Mouse (Mus musculus) kidney, postnatal 25 days (tissue): ENCODE results near the gene Tspan2.

Source experiments
- DNase-seq, 2 experiments: peaks; one replicate each; pipeline ENCODE4 v3.0.0; 2021; ENCODE audit warnings: mixed read lengths in 2 of 2

Gene Tspan2

DNA sequence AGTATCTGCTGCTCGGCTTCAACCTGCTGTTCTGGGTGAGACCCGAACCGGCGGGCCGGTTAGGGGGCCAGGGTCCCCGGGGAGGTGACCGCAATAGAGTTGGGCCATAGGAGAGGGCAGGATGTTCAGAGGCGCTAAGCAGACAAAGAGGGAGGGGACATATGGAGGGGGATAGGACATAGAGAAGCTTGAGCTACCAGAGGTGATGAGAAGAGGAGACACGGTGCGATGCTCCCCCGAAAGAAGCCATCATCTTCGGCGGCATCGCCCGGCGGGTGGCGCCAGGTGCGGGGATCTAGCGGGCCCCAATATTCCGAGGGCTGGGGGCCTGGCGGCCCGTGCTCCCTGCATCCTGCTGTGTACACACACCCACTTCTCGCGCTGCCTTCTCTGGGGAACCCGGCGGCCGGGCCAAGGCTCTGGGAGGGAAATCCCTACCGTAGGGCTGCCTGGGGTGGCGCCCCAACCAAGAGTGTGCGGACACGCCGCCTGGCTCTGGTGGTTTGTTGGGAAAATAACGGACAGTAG lies 766 bp downstream of the Tspan2 start:
- no peak for DNase-seq

DNA sequence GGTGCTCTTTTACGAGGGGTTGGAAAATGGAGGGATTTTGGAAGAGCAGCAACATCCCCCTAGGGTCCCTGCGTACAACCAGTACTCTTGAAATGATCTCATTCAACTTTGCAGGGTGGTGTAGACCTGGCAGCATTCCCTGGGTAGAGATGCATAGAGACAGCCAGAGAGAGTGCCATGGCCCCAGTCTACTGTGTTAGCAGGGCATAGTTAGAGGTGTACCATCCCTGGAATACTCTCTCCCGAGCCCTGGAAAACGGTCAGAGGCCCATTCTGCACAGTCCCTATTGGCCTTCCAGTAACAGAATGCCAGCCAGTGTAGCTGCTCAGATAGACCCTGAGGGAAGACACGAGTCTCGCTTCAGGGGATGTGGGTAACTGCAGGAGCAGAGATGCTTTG lies 1.3 kb downstream of the Tspan2 start:
- no peak for DNase-seq

DNA sequence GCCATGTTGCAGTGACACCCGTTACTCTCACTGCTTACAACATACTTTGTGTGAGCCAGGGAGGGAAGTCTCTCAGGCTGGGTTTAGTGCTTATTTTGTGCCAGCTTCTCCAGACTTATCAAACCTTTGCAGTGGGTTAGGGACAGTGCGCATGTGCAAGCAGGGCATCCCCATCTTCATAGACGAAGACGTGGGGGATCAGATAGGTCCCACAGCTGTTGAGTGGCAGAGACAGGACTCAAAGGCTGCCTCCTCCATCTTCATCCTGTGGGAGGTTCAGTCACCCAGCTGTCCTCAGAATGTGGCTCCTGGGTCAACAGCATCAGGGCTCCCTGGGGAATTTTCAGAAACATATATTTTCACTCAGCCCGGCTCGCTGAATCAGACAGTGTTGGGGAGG lies 2.1 kb downstream of the Tspan2 start:
- no peak for DNase-seq

DNA sequence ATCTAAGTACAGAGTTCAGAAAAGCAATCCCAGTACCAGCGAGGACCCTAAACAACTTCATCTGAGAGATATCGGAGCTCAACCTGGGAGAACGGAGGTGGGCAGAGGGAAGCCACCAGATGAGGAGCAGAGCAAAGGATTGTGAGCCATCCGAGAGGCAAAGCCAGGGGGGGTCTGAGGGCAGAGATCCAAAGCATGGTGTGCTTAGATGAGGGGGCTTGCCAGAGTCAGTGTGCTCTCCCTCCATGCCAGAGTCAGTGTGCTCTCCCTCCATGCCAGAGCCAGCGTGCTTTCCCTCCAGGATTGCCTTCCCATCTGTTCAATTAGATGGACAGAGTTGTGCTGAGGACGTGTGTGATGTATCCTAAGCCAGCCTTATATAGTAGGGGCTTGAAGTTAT lies 2.8 kb downstream of the Tspan2 start:
- DNase-seq, result no peak

DNA sequence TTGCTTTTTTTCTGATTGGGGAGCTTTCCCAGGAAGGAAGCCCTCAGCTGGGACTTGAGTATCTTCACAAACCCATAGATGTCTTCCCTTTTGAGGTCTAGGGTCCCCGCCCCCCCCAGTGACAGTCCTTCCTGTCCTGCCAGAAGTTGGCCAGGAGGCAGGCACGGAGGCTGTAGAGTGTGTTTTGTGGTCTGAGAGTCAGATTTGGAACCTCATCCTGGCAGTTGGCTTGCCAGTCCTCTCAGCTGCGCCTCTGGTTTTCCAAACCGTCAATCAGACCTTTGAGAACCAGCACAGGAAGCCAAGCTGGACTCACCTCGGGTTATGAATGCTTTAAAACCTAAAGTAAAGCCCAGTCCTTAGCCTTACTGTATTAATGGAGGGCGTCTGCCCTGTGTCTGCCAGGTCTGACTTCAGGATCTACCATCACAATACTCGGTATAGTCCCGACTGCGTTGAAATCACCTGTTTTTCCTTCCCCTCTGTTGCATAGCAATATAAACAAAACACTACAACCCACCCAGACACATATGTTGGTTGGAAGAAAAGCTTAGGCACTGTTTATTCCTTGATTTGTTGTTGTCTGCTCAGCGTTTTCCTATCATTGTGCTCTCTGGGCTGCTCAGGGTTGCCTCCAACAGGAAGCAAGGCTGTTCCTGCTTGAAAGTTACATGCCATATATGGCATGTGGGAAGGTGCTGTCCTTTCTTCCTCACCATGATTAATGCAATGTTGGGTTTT lies 4.0 kb downstream of the Tspan2 start:
- peak in 1 of 2 experiments; percentile 15 for DNase-seq

DNA sequence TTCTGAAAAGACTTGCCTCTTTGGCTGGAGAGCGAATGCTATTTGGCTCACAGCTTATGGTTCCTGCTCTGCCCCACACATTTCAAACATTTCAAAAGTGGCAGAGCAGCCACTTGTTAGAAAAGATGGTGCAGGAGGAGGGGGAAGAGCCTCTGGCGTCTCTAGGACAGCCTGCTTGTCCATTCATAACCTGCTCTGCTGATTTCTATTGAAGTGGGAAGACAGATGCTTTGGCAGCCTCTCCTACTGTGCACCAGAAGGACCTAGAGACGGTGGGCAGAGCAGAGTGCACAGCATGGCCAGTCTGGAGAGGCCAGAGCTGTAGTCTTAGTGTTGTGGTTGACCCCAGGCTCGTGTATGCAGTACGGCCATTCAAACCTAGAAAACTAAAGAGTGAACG lies 4.6 kb downstream of the Tspan2 start:
- no peak for DNase-seq

DNA sequence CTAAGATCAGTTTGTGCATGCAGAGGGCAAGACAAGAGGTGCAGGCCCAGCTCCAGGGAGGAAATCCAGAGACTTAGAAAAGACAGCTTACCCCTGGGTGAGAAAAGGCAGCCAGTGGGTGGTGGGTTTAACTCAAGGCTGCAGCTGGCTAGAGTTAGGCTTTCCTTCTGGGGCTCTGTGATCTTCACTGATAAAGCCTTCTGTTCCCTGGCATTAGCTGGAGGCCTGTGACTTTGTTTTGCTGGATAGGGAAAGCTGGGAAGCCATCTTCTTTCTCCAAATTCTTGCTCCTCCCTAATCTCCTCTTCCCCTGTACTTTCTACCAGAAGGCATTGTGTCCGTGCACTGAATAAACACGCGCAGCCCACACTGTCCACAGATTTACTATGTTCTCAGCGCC lies 8.4 kb downstream of the Tspan2 start:
- DNase-seq, result no peak

DNA sequence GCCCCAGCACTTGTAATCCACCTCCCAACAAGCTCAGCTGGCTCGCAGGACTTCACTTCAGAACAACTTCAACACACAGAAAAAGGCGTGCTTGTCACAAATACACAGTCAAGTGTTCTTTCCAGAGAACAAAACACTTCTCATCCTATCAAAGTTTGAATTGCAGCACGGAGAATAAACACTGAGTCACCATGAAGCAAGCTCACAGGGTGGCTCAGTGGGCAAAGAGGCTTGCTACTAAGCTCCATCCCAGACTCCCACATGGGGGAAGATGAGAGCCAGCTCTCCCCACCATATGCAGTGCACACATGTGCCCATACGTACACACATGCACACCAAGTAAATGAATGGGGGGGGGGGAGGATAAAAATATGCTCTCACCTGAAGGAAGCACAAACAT lies 8.9 kb downstream of the Tspan2 start:
- no peak for DNase-seq

DNA sequence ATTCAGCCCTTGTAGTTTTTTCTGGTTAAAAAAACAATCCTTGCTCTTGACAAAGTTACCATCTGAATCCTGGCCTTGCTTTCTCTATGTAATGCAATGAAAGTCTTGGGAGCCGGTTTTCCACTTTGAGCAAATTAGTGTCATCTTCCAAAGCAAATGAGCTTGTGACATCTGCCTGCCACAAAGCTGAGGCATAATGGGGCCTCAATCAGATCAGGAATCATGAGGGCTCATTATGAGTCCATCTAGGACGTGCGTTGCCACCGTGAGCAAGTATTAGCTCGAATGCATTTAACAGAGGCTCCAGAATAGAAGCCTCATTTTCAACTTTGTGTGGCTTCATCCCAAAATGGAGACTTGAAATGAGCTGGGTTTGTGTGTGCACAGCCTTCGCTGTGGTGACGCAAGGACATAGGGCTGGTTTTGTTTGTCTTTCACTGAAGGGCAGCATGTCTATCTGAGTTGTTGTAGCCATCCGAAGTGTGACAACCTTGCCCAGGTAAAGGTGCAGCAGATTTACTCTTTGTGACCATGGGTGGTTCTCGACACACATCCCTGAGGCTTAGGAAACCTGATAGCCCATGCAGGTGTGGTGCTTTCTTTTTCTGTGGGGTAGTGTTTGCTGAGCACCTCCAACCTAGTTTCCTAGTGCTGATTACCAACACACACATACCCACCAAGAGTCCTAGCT lies 9.6 kb downstream of the Tspan2 start:
- DNase-seq, result no peak

DNA sequence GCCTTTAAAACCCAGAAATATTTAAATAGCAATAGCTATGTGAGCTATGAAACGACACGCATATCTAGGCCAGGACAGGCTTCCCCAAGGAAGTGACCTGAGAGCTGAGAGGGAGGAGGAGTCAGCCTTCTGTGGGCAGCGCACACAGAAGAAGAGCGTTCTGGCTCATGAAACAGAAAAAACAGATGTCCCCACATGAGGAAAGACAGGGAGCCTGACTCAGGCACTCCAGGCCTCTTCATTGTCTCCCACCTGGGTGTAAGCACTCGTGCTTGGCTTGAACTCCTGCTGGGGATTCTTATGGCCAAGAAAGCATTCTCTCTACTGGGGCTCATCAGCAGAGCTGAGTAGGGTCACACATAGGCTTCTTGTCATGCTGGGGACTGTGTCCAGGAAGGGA lies 10.3 kb downstream of the Tspan2 start:
- DNase-seq, result no peak

DNA sequence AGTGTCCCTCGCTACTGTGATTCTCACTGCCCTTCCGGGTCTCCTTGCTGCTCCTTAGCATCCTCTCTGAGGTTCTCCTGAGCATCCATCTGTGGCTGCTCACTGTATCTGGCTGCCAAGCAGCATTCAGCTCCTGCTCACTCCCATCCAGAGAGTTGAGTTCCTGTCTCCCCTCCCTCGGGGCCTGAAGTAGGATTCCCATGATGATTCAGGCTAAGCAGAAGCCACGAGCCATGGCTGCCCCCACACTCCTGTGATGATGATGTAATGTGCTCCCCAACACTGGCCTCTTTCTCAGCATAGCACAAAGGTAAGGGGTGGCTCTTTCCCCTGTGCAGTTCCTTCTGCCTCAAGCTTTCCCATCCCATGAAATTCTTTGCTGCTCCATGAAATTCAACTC lies 11.8 kb downstream of the Tspan2 start:
- no peak for DNase-seq

DNA sequence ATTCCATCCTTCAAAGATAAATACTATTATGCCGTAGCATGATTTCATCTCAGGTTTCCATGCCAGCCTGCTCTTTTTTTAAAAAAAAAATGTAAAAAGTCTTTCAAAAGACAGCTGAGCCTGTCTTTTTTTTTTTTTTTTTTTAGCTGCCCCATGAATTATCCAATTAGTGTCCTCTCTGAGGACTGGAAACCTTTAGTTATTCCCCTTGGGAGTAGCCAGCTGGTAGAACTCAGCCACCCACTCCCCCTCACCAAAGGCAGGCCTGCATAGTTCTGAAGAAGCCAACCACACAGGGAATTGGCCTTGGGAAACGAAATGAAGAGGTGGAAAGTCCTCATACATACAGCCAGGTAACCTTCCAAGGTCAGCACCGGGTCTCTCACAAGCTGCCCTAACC lies 13.7 kb downstream of the Tspan2 start:
- DNase-seq, result no peak

DNA sequence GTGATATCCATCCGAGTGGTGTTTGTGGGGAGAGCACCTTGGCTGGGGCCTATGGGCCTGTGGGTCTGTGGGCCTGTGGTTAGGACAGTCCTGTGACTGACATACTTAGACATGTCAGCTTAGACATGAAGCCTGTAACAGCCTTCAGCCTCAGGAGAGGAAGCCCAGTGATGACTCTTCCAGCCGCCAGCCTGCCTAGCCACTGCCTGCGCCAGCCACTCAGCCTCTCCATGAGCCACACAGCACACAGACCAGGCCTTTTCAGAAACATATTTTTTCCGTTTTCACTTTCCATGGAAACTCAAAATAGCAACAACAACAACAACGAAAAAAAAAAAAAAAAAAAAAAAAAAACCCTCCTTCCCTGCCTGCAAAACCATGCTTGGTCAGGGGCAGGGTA lies 14.4 kb downstream of the Tspan2 start:
- DNase-seq, result no peak

DNA sequence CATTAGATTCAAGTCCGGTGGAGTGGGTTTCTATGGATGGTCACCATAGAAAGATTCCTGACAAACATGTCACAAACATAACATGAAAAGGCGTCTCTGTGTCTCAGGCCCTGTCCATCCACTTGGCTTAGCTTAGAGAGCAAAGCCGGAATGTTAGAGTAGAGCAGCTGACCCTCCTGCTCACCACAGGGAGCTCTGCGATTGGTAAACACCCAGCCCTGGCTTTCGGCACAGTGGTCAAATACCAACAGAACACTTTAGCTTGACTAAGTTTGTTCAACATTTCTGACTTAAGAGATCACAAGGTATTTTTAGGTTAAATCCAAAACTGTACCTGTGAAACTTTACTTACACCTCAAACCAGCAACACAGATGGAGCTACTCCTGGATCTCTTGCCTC lies 16.8 kb downstream of the Tspan2 start:
- DNase-seq, result no peak

DNA sequence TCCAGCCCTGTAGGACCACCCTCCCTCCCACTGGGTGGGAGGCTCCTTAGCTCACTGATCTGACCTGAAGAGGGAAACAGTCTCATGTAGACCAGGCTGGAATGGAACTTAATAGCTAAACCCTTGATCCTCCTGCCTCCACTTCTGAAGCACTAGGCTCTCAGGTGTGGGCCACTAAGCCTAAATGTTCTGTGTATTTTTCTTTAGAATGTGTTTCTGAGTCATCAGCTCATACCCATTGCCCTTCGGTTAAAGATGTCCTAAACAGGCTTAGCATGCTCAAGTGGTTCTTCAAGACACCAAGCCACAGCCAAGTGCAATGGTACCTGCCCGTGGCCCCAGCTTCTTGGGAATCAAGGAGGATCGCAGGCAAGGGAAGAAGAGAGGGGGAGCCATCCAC lies 17.2 kb downstream of the Tspan2 start:
- no peak for DNase-seq

DNA sequence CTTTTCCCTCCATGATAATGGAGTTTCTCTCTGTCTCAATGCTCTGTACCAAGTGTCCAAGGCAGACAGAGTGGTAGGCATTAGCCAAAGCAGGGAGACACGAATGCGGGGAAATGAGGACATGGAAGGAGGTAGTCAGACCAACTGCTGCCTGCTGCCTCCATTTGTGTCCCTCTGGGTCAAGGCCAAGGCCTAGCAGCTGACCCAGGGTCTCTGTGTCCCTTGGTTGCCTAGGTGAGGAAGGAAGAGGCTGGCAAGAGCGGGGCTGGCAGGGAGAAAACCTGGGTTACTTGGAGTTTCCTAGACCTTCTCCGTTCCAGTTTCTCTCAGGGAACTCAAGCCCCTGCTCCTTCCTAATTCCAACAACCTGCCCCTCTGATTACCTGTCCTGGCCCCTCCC lies 17.7 kb downstream of the Tspan2 start:
- DNase-seq, result no peak

DNA sequence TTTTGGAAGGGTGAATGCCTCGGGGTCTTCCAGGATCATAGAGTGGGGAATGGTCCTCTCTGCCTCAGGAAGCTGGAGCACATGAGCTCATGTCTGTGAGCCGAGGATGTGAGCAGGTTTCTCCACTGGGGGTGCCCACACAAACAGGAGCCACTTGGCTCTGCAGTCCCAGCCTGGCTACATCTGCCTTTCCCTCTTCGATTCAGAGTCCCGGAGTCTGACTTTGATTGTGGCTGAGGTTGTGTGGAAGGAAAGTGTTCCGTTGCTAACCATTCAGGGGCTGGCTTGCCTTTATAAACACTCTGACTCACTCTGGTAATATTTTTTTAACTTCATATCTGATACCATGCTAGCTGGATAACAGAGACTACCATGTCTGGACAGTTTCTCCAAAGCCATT lies 18.1 kb downstream of the Tspan2 start:
- DNase-seq, result no peak

DNA sequence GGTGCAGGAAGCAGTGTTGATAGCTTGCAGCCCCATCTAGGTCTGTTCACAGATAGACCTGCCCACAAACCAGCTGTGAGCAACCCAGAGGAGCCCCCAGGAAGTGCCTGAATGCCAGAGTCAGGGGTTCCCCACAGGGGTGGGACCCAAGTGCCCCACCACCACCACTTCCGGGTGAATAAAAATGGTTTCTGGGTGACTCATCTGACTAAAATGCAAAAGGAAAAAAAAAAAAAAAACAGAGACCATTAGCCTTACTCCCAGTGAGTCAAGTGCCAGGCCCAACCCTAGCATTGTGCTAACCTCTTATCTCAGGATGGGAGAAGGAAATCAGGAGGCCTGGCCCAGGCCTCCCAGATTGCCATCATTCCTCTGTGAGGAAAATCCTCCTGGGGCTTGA lies 21.5 kb downstream of the Tspan2 start:
- no peak for DNase-seq

DNA sequence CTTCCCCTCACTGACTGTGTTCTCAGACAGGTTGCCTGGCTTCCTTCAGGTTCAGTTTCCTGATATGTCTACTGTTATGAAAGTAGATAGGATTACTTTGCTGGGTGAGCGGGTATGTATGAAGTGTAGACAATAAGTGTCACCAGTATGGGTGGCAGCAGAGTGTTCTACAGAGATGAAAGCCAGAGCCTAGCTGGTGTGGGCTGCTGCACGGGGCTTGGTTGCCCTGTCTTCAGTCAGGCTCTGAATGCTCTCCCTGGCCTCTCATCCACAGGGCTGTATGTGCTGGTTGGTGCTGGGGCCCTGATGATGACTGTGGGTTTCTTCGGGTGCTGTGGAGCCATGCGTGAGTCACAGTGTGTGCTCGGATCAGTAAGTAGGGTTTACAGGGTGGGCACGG lies 22.7 kb downstream of the Tspan2 start:
- no peak for DNase-seq

DNA sequence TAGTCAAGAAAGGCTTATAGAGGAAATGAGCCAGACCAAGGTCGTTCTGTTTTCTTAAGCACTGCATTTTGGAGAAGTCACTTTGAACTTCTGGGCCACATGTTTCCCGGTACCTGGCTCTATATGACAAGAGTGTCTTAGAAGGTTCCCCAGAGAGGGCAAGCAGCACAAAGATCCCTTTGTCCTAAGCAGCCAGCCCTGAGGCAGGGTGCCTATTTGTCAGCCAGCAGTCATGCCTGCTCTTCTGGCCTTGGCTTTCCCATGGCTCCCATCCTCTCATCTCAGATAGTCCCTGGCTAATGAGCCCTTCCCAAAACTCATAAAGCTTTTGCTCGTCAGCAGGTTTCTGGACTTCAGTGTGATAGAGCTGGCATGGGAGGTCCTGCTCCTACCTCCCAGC lies 25.9 kb downstream of the Tspan2 start:
- DNase-seq, result no peak

DNA sequence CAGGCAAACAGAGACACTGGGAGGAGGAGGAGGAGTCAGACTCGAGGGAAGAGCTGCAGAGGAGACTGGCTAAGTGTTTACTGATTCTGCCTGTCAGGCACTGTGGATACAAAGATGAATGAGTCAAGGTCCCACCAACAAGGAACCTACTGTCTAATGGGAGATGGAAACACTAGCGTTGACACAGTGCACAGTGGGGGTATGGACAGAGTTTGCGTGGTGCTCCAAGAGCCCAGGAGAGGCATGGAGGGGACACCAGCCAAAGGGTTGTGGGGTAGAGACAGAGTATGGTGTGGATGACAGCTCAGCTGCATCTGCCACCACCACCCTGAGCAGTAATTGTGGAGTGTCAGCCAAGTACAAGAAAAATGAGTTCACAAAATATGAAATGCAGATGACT lies 28.1 kb downstream of the Tspan2 start:
- no peak for DNase-seq

DNA sequence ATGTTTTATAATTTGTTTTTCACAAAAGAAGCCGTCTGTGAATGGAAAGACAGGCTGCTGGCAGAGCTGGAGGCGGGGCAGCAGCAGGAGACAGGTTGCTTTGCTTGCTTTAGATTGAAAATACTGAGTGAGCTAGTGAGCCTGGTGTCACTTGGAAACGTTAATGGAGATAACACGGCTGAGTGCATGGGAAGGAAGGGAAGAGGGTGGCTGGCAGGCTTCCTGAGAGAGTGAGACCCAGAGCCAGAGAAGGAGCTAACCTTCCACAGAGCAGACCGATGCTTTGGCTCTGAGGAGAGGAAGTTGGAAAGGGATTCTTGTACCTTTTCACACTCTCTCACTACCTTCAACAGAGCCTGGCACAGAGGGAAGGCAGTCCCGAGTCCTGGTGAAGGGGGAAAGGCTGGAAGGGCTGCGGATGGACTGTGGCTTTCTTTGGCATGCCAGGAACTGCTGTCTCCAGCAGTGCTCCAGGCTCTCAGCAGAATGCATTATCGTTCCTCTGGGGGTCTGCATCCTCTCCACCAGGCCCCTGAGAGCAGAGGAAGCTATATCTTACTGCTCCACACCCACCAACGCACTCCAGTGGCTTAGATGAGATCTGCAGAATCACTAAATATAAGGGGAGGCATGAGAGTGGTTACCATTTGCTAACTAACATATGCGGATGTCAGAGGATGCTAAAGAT lies 29.5 kb downstream of the Tspan2 start:
- no peak for DNase-seq

DNA sequence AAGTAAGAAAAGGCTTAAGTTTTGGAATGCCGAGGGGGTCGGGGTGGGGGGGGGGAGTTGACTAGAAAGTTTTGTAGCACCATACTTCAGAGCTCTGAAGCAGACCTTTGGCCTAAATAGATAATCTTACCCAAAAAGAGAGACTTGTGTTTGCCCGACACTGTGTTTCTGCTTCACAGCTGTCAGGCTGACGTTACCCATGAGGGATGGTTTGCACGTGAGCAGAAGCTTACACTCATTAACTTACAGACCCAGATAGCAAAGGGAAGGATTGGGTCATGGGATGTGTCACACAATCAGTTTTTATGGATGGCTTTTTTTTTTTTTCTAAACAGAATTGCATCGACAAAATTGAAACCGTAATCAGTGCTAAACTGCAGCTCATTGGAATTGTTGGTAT lies 30.5 kb downstream of the Tspan2 start:
- no peak for DNase-seq

DNA sequence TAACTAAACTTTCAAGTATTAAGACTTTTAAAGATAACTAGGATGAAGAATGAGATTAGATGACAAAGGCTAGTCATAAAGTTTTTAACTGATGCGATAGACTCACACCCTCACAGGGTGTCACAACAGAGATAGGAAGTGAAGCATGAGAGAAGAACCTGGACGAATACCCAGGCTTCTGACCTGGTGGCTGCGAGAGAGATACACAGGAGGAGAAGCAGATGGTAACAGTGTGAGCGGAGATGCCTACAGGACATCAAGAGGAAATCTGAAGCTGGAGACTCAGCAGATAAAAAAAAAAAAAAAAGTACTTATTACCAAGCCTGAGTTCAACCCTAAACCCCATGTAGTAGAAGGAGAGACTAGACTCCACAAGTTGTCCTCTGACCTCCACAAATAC lies 38.7 kb downstream of the Tspan2 start:
- no peak for DNase-seq
